Mouse (Mus musculus) liver, embryonic 18 days (tissue): ENCODE data around the gene Hspa8. TPM values are rescaled to one million over a fixed set of nuclear protein-coding genes. Genes with fewer than 3 reads are reported as not detected.

ENCODE experiments used
- polyA plus RNA-seq: library from polyadenylated mRNA; depleted of rRNA; stranded (reverse); fragments of >200 nt; gene quantifications from 2 replicates; pipeline ENCODE4 v1.2.3, GENCODE M21; 2012; rRNA removed

The Hspa8 gene
- 780 and 1,142 TPM in 2 replicates for polyA plus RNA-seq

GRCm38 (mm10) chr9:40800675-40801612, at the start of gene Hspa8:
TSS of gene Hspa8 (plus strand) at chr9:40800984.

Other genes starting within 250 kb of the Hspa8 start
- not detected in 2 replicates for gene Gm21915, start 130.4 kb upstream of the Hspa8 start, polyA plus RNA-seq
- 0.53 and 0.67 TPM in 2 replicates for gene Clmp, start 115.0 kb upstream of the Hspa8 start, polyA plus RNA-seq
- gene Bsx, start 73.1 kb downstream of the Hspa8 start, polyA plus RNA-seq, result 0.01 TPM in 2 replicates
- 0.02 and 0.03 TPM in 2 replicates for gene Jhy, start 163.1 kb downstream of the Hspa8 start, polyA plus RNA-seq
- 0.01 and 0.05 TPM in 2 replicates for gene Crtam, start 203.6 kb downstream of the Hspa8 start, polyA plus RNA-seq